Mouse (Mus musculus): ENCODE measurements around the gene Prrx1.

DNA sequence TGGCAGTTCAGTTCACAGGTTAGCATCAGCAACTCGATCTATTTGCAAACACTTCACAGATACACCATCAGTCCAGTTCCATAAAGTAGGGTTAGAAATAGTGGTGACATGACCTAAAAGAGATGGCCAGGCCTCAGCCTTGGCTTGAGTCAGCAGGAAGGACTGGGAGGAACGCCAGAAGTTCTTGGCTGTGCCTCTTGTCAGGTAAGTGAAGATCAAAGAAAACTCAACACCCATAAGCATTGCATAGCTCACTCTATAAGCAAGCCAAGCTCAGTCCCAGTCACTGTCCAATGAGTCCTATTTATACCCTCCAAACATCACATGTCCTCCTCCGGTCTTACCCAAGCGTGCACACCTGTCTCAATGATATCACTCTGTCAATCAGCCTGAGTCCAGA is 87.2 kb downstream of the Prrx1 start:
- TF ChIP-seq CTCF (IDR thresholded peaks at IDR 0.05; ENCODE audit: low read depth) (no peak), EP300 (IDR thresholded peaks at IDR 0.05; ENCODE audit: low read depth) (no peak)
